Mouse (Mus musculus) myocyte (in vitro differentiated cells): ENCODE measurements around the gene Dpp10. TPM values are rescaled to one million over a fixed set of nuclear protein-coding genes. Genes with fewer than 3 reads are reported as not detected.

Experiments
- H3K27me3 ChIP-seq: one replicate; pipeline ENCODE4 v1.6.1; 2011; ENCODE audit not compliant: control insufficient read depth, insufficient read depth, insufficient read length
- H3K36me3 ChIP-seq: one replicate; pipeline ENCODE4 v1.6.1; 2011; ENCODE audit not compliant: control insufficient read depth, insufficient read depth
- H3K4me2 ChIP-seq: one replicate; pipeline ENCODE4 v1.6.1; 2011; ENCODE audit warnings: low read depth, control low read depth
- H3K4me3 ChIP-seq: one replicate; pipeline ENCODE4 v1.5.1; 2011; ENCODE audit warnings: mild to moderate bottlenecking, control low read depth, moderate library complexity
- H3K79me2 ChIP-seq: one replicate; pipeline ENCODE4 v1.6.1; 2011; ENCODE audit not compliant: control insufficient read depth, insufficient read depth
- H3ac ChIP-seq: one replicate; pipeline ENCODE4 v1.6.1; 2011; ENCODE audit not compliant: control insufficient read depth, insufficient read length
- CEBPB ChIP-seq: IDR thresholded peaks from 2 replicates; pipeline ENCODE4 v1.6.1; 2011; ENCODE audit warnings: mild to moderate bottlenecking, moderate library complexity; ENCODE audit not compliant: poor library complexity, insufficient read depth, severe bottlenecking
- E2F4 ChIP-seq: IDR thresholded peaks from one replicate; pipeline ENCODE4 v1.6.1; 2011; ENCODE audit warnings: mild to moderate bottlenecking, control low read depth, moderate library complexity; ENCODE audit not compliant: insufficient read depth
- MAX ChIP-seq: IDR thresholded peaks from one replicate; pipeline ENCODE4 v1.6.1; 2011; ENCODE audit warnings: low read depth, mild to moderate bottlenecking, control low read depth
- MYOD1 ChIP-seq, 3 experiments: IDR thresholded peaks; one replicate each; pipeline ENCODE4 v1.6.1; 2011; ENCODE audit warnings: control low read depth in 2 of 3, low read depth in 2 of 3, mild to moderate bottlenecking in 2 of 3, moderate library complexity in 1 of 3; ENCODE audit not compliant: insufficient read length in 2 of 3, control insufficient read depth in 1 of 3
- MYOG ChIP-seq, 3 experiments: IDR thresholded peaks; one replicate each; pipeline ENCODE4 v1.6.1; 2011; ENCODE audit warnings: control low read depth in 2 of 3, low read depth in 2 of 3, mild to moderate bottlenecking in 2 of 3; ENCODE audit not compliant: insufficient read length in 2 of 3, control insufficient read depth in 1 of 3, insufficient read depth in 1 of 3
- POLR2A ChIP-seq: IDR thresholded peaks from one replicate; pipeline ENCODE4 v1.6.1; 2011; ENCODE audit warnings: low read depth, mild to moderate bottlenecking, control low read depth, moderate library complexity; ENCODE audit not compliant: insufficient read length
- POLR2AphosphoS2 ChIP-seq: IDR thresholded peaks from one replicate; pipeline ENCODE4 v1.6.1; 2011; ENCODE audit warnings: low read depth, control low read depth; ENCODE audit not compliant: insufficient read length
- REST ChIP-seq: IDR thresholded peaks from one replicate; pipeline ENCODE4 v1.6.1; 2011; ENCODE audit warnings: mild to moderate bottlenecking, control low read depth, moderate library complexity; ENCODE audit not compliant: insufficient read depth, insufficient read length
- SRF ChIP-seq: IDR thresholded peaks from one replicate; pipeline ENCODE4 v1.6.1; 2011; ENCODE audit warnings: low read depth; ENCODE audit not compliant: control insufficient read depth, insufficient read length
- TCF12 ChIP-seq: IDR thresholded peaks from one replicate; pipeline ENCODE4 v1.6.1; 2011; ENCODE audit warnings: mild to moderate bottlenecking, control low read depth; ENCODE audit not compliant: poor library complexity, insufficient read depth, severe bottlenecking
- TCF3 ChIP-seq: IDR thresholded peaks from one replicate; pipeline ENCODE4 v1.6.1; 2011; ENCODE audit warnings: low read depth, control low read depth; ENCODE audit not compliant: insufficient read length
- USF1 ChIP-seq: IDR thresholded peaks from one replicate; pipeline ENCODE4 v1.6.1; 2011; ENCODE audit warnings: low read depth, mild to moderate bottlenecking, control low read depth, moderate library complexity
- polyA plus RNA-seq: library from polyadenylated mRNA; unstranded; fragments of >200 nt; fragmentation: generic; extraction: Trizol; gene quantifications from one replicate; pipeline ENCODE4 v1.2.1, GENCODE M21; 2012; ENCODE audit warnings: missing spikeins

Dpp10 gene
- polyA plus RNA-seq, 1 experiment: not detected

DNA sequence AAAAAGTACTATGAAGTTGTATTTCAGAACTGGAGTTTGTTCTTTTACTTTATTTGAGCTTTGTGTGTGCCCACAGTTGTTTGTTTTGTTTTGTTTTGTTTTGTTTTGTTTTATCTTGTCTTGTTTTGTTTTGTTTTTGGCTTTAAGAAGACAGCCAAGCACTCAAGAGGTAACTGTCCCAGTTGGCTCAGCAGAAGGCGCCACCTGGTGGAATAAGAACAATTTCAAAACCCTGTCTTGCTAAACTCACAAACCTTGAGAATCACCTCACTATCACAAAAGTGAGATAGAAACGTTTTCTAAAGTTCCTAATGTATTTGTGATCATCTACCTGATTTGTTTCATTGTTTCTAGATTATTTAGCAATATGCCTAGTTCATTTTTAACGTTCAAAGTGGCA is 3.8 kb downstream of the Dpp10 start:
- Histone ChIP-seq H3ac (no peak overlapping the region), H3K79me2 (no peaks in the 10 kb centered on the region)

DNA sequence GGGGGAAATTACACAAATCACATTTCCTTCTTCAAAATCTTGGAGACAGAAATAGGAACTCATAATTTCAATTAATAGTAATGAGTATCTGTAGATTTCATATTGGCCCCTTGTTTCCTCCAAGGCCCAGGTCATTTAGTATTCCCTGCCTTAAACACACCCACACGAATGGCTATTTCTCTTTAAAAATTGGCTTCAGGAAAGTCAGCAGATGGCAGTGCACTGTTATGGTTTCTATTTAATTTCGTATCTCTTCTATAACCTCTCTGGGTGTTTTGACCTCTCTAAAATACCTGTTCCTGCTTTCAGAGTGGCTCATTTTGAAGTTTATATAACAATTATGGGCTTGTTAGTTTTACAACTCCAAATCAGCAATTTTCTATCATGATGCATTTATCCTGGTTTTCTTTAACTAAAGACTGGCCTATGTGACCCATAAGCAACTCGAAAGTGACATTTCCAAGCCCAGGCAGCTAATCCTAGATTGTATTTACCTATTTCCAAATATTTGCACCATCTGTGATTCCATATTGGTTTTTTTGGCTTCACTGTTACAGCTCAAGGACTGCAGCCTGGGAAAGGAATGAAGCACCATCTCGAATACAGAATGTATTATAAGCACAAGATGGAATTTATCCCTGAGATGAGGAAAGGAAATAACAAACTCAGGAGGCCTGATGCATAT is 9.9 kb downstream of the Dpp10 start:
- Histone ChIP-seq H3K27me3 (no peaks in the 10 kb centered on the region), H3K4me3 (no peak overlapping the region), H3K4me2 (no peak overlapping the region), H3K36me3 (no peaks in the 10 kb centered on the region), H3K79me2 (no peaks in the 10 kb centered on the region), H3ac (no peak overlapping the region)
- TF ChIP-seq REST (no peak), USF1 (no peak), SRF (no peak), MYOD1 (IDR thresholded peaks at IDR 0.05; ENCODE audit: control insufficient read depth in 1 of 3, insufficient read length in 2 of 3, low read depth in 2 of 3) (no peak), TCF3 (no peak), E2F4 (no peak), MAX (no peak), POLR2A (no peak), TCF12 (no peak), POLR2AphosphoS2 (no peak), CEBPB (no peak), MYOG (IDR thresholded peaks at IDR 0.05; ENCODE audit: control insufficient read depth in 1 of 3, insufficient read depth in 1 of 3, insufficient read length in 2 of 3, low read depth in 2 of 3) (no peak)

More for the DNA sequence above, 3.8 kb downstream of the Dpp10 start:
- H3K27me3 ChIP-seq: no peaks in the 10 kb centered on the region
- TF ChIP-seq E2F4 (no peak), MAX (no peak), MYOD1 (IDR thresholded peaks at IDR 0.05; ENCODE audit: control insufficient read depth in 1 of 3, insufficient read length in 2 of 3, low read depth in 2 of 3) (no peak), POLR2A (no peak)
- no peaks in the 10 kb centered on the region for H3K36me3 ChIP-seq
- H3K4me2 ChIP-seq: no peak overlapping the region
- no peak overlapping the region for H3K4me3 ChIP-seq

DNA sequence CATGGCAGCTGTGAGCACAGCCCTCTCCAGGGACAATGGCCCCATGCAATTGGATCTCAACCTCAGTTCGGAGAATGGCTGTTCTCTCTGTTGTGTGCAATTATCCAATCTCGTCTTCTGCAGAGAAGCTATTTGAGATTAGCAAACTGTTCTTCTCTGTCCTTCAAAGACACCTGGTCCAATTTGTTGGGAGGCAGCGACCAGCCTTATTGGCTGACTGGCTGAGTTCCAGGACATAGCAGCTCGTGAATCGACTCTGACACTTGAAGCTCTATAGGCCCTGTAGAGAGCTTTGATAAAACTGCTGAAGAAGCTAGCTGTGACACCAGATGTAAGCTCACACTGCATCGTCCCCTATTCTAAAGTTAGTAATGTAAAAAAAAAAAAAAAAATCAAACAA is 12.7 kb downstream of the Dpp10 start:
- Histone ChIP-seq H3K4me3 (no peak overlapping the region), H3K27me3 (no peaks in the 10 kb centered on the region), H3ac (no peak overlapping the region), H3K36me3 (no peaks in the 10 kb centered on the region), H3K4me2 (no peak overlapping the region), H3K79me2 (no peaks in the 10 kb centered on the region)
- no peak for TF ChIP-seq E2F4
- no peak for TF ChIP-seq TCF12
- TF ChIP-seq MAX: no peak
- TF ChIP-seq SRF: no peak
- TF ChIP-seq MYOD1 (IDR thresholded peaks at IDR 0.05; ENCODE audit: control insufficient read depth in 1 of 3, insufficient read length in 2 of 3, low read depth in 2 of 3): no peak
- TF ChIP-seq USF1: no peak
- TF ChIP-seq TCF3: no peak
- TF ChIP-seq MYOG (IDR thresholded peaks at IDR 0.05; ENCODE audit: control insufficient read depth in 1 of 3, insufficient read depth in 1 of 3, insufficient read length in 2 of 3, low read depth in 2 of 3): no peak
- no peak for TF ChIP-seq POLR2AphosphoS2
- no peak for TF ChIP-seq REST
- no peak for TF ChIP-seq POLR2A
- no peak for TF ChIP-seq CEBPB

- Histone ChIP-seq H3K4me2 (no peak overlapping the region), H3K36me3 (no peaks in the 10 kb centered on the region), H3ac (no peak overlapping the region), H3K4me3 (no peak overlapping the region), H3K27me3 (no peaks in the 10 kb centered on the region), H3K79me2 (no peaks in the 10 kb centered on the region)
- TF ChIP-seq CEBPB: no peak
- no peak for TF ChIP-seq MYOG (IDR thresholded peaks at IDR 0.05; ENCODE audit: control insufficient read depth in 1 of 3, insufficient read depth in 1 of 3, insufficient read length in 2 of 3, low read depth in 2 of 3)
- TF ChIP-seq REST: no peak
- no peak for TF ChIP-seq MAX
- no peak for TF ChIP-seq MYOD1 (IDR thresholded peaks at IDR 0.05; ENCODE audit: control insufficient read depth in 1 of 3, insufficient read length in 2 of 3, low read depth in 2 of 3)
- no peak for TF ChIP-seq TCF3
- TF ChIP-seq POLR2A: no peak
- no peak for TF ChIP-seq E2F4
- no peak for TF ChIP-seq USF1
- TF ChIP-seq TCF12: no peak
- no peak for TF ChIP-seq POLR2AphosphoS2
- TF ChIP-seq SRF: no peak
Observed at GRCm38 (mm10) chr1:124031968-124032367, 13.4 kb downstream of the Dpp10 start.

DNA sequence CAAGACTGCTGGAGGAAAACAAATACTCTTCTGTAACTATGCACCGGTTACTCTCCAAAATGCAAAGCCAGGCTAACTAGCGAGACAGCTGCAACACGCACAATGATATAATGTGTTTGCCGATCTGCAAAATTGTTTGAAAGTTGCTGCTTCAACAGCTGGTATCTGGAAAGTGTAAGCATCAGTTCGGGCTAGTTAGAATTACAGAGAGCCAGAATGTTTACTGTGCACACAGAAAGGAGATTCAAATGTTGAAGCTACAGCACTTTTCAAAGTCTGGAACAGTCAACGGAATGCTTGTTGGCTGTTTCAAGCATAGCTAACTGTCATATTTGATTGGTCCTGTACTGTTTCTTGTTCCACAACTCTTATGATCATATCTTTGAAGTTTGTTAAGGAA is 42.6 kb downstream of the Dpp10 start:
- TF ChIP-seq TCF3 (no peak), MYOD1 (IDR thresholded peaks at IDR 0.05; ENCODE audit: control insufficient read depth in 1 of 3, insufficient read length in 2 of 3, low read depth in 2 of 3) (no peak), REST (no peak), SRF (no peak)
- no peak overlapping the region for H3K4me2 ChIP-seq
- no peak overlapping the region for H3K4me3 ChIP-seq
- no peak overlapping the region for H3ac ChIP-seq
- no peaks in the 10 kb centered on the region for H3K27me3 ChIP-seq
- no peaks in the 10 kb centered on the region for H3K36me3 ChIP-seq
- H3K79me2 ChIP-seq: no peaks in the 10 kb centered on the region
